Mouse (Mus musculus): ENCODE measurements at regions not wholly inside any gene's neighbourhood (a gene's known extent, or its start where the extent isn't known, plus 50 kb on each side); places are given as distances from the start of the nearest gene placed in this dataset.

DNA sequence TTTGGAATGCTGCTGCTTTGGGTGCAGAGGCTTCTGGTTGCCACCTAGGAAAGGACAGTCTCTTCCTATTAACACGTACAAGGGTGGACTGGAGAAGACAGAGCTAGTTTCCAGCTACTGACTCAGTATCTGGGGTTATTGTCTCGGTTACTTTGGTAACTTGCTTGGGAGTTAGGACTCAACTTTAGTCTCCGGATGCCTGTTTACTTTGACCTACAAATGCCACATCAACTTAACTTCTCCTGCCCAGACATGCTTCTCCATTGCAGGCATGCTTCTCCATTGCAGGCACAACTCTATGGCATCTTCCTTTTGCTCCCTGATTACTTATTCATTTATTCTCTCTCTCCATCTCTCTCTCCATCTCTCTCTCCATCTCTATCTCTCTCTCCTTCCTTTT lies 184.6 kb upstream of the Camk1g start:
- DNase-seq = no peak

DNA sequence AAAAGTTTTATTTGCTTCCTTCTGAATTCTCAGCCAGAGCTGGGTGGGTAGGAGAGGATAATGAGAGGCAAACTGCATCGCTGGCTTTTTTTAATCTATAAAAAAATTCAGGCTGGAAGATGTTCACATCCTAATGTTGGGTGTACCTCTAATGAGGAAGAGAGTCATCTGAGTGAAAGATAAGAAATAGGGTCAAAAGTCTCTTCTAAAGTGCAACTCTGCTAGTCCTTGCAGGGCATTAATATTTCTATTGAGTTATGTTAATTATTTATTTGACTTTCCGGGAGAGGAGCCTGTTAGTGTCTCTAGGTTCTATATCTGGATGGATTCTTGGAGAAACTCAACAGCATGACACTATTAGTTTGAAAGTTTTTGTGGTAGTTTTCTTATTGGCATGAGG lies 182.2 kb upstream of the Camk1g start:
- no peak for DNase-seq

DNA sequence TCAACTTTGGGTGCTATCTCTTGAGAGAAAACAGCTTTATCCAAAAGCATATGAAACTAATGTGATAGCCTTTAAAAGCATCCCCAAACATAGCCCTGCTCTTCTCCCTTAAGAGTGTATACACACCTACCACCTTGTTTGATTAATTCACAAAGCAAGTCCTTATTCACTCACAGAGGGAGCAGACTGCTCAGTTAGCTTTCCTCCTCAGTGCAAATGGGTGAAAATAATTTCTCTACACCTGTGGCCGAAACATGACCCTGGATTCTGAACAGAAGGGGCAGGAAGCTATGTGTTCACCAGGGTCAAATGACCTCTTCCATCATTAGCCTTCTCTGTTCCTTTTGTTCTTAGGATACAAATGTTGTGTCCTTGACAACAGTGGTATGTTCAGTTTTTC lies 181.2 kb upstream of the Camk1g start:
- DNase-seq = no peak

DNA sequence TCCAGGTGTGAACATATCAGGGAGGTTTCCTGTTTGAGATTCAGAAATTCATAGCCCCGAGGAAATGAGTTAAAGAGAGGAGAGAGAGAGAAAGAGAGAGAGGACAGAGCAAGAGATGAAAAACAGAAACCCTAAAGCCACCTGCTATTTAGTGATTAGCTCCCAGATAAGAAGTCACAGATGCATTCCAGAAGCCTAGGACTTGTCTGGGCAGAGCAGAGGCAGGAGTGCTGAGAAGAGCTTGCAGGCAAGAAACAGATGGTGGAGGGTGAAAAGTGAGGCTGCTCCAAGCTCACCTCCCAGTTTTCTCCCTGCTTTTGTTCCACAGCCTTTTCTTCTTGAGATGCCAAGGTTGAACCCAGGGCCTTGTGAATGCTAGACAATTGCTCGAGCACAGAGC lies 180.7 kb upstream of the Camk1g start:
- DNase-seq = no peak

DNA sequence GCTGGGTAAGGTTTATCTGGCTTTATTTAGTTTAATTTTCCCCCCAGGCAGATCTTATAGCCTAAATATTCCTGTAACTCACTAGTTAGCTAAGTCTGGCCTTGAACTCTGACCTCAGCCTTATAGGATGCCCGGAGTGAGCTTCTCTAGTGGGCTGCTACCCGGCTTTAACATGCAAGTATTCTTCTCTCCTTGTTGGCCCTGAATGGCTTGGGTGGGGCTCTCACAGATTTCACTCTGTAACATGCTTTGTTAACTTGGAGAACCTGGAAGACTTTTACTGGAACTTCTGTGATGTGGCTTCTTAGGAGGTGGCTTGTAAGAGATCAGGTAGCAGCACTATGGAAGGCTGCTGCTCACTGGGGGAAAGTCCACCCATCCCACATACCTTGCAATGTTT lies 177.3 kb upstream of the Camk1g start:
- no peak for DNase-seq

DNA sequence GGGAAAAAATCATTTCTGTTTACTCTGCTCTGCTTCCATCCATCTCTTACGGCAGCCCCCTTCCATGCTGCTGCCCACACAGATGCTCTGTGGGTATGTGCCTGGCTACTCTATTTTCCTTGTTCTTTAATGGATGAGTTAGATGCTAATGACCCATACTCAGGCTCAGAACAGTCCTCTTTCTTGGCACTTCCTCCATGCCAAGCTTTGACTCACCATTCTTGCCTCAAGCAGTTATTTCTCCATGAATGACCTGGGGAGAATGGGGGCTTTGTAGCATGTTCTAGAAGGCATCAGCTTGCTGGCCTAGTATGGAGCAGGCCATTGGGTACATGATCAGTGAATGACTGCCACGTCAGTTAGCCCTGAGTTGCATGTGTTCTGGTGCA lies 175.9 kb upstream of the Camk1g start:
- no peak for DNase-seq

DNA sequence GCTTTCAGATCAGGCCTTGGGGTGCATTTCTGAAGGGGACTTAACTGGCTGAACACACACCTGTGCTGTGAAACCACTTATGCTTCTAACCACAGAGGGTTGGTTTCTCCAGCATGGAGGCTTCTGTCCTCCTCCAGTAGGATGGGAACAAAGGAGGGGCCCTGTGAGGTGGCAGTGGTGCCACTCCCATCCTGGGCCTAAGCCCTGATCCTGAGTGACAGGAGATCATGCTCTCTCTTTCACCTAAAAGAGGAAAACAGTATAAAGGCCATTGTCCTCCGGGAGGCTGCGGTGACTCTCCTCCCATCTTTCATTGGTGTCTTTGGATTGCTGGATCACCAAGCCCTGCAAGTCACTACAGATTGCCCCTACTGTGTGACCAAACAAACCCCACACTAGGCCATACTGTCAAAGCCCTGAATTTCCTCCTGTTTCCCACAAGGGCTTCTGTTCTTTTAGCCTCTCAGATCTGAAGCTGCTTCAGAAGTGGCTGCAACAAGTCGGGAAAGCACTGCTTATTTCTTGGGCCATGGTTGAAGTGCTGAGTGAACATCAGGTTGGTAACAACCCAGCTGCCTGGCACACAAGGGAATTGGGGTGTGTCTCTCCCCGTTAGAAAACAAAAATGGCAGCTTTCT lies 175.4 kb upstream of the Camk1g start:
- no peak for DNase-seq

DNA sequence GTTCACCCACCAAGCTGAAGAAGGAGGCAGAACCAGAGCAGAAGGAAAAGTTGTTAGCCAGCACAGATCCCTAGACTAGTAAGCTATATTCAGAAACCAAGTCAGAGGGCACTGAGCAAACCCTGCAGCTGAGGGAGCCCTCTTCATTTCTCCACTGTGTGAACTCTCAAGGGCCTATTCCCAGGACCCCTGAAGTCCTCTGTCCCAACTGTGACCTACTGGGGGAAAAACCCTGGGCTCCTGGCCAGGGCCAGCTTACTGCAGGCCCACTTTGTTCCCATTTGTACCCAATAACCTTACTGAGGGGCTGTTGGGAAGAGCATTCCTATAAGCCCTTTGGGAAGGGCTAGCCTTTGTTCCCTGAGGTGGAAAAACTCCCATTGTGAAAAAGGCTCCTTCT lies 174.7 kb upstream of the Camk1g start:
- DNase-seq = no peak

DNA sequence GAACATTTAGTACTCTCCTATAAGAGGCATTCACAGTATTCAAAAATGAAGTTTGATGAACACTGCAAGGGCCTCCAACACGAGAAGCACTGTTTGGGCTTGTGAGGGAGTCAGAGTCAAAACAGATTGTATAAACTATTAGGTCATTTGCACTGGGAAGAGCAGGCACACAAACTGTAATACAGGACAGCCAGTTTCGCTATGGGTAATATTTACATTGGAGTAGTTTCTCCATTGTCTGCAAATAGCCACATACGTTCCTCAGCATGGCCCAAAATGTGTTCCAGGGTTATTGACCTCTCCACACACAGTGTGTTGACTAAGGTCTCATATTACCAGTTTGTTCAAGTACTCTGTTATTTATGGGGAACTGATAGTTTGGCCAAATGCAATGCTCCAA lies 173.7 kb upstream of the Camk1g start:
- no peak for DNase-seq

DNA sequence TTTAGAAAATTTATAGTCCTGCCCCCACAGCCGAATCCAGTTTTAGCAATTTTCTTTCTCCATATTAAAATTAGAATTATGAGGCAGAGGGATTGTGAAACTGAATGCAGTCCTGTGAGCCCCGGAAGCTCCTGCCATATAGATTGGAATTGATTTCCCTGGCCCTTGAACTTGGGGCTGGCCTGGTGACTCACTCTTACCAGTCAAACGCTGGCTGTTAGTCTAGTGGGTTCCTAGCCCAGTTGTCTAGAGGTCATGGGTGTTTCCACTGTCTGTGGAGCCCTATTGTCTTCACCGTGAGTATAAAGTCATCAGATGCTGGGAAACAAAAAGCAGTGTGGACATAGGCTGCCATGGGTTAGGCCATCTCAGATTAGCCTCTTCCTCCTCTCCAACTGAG lies 173.2 kb upstream of the Camk1g start:
- no peak for DNase-seq

DNA sequence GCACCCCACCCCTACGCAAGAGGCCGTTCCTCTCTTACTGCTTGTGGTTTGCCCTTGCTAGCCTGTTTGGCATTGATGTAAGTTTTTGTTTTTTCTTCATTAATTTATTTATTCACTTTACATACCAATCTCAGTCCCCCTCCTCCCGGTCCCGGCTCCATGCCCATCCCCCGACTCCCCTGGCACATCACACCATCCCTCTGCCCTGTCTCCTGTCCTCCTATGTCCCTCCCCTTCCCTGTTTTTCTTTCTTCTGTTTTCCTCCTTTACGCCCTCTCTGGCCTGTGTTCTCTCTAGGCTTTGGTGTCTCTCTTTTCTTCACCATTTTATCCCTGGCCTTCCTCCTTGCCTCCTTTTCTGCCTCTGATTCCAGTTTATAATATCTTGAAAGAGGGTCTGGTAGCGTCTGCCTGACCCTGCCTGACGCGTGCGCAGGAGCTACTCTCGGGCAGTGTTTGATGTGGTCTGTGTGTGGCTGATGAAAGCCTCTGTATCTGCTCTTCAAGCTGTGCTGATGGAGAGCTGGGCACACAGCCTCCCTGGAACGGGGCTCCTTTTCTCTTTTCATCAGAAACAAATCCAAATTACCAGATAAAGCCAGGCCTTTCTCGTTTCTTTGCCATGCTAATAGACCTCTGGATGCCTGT lies 172.0 kb upstream of the Camk1g start:
- DNase-seq = peak; percentile 11 to 27

DNA sequence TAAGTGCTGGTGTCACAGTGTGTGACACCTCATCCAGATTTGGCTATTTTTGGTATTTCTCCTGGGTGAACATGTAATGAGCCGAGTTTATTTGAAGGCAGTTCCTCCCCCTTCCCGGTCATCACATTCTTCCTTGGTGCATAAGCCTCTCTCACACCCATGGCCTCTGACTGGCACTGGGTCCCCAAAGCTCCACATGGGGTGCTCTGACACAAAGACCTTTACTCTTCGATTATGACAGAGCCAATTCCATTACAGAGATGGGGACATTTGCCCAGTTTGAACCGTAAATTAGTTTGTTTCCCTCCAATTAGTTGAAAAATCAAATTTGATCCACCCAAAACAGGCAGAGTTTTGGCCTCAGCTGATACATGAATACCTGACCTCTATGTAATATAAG lies 171.2 kb upstream of the Camk1g start:
- no peak for DNase-seq

DNA sequence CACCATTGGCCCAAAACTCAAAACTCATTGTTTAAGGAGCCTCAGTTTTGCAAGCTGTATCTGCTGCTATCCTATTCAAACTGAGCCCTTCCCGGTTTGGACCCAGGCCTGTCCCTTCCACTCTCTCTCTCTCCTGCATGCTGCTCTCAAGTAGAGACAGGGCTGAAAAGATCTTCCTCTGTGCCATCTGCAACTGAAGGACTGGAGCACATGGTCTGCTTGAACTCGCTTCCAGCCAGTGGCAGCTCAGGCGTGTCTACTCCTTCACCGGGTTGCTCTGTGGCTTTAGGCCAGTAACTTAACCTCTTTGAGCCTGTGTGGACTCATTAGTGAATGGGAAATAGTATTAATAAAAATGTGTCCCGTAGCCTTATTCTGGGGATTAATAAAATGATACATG lies 170.4 kb upstream of the Camk1g start:
- DNase-seq = no peak

DNA sequence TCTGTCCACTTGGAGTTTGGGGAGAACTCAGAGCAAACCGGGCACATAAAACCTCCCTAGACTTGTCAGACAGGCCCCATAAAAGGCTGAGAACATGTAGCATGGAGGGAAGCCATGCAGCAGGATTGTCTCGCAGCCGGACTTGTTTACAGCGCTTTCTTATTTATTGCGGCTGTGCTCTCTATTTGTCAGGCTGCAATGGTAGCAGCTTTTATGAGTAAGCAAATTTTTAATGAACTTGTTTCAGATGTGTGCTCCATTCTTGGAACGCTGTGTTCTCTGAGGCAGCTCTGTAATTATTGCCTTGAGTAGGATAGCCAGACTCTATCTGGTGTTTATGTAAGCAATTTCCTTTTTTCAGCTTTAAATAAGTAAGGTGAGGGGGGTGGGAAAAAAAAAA lies 169.2 kb upstream of the Camk1g start:
- DNase-seq = no peak

DNA sequence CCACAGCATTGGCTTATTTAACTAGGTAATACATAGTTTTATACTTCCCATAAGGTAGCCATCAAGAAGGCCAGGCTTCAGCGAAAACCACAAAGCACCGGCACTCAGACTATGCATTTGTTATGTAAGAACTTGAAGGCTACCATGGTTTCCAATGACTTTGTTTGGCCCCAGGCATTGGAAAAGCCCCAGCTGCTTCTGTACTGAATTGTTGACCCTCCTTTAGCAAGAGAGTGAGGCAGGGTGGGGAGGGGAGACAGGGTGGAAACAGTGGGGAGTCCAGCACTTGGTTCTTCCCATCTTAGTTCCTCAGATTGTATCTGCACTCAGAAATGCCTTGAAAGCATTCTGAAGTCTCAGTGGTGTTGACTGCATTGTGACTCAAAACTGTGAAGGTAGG lies 168.3 kb upstream of the Camk1g start:
- no peak for DNase-seq

DNA sequence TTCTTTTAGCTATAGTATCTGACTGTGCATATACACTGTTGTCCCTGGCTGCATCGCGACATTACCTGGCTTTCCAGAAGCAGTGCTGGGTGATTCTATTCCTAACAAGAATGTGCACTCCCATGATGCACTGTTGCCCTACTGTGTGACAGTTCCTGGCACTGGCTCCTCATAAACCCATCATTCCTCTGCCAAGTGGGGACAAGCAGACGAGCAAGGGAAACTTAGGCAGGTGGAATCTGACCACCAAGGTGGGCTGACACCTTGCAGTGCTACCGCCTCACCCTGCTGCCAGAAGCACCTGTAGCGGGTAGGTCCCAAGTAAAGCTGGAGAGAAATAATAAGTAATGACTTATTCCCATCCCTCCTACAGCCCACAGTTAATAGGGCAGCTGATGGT lies 167.5 kb upstream of the Camk1g start:
- no peak for DNase-seq

DNA sequence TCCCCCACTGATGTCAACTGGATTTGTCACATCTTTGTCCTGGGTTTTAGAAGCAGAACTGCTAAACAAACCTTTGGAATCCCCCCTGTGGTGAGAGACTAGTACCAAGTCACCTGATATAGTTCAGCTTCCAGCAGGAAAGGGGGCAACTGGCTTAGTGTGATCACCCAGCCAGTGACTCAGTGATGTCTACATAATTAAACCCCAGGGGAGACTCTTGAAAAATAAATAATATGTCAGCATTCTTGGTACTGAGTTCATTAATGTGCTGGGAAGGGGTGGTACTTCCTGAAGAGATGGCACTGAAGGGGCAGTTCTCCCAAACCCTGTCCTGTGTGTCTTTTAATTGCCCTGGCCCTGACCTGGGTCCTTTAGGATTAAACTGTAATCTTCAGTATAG lies 166.5 kb upstream of the Camk1g start:
- DNase-seq = no peak

DNA sequence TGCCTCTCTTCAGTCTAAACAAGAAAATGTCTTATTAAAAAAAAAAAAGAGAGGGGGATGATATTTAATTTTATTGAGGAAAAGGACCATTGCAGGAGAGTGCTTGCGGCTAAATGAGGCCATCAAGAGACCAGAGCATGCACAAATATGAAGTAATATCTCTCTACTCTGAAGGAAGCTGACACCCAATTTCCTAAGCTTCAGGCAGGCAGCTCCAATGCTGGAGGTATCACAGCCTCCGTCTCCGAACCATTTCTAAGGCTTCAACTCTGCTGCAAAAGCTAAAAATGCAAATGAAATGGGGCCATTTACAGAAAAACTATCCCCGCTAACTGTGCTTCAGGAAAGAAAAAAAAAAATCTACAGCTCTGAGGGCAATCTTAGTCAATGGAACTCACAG lies 164.4 kb upstream of the Camk1g start:
- DNase-seq = no peak

DNA sequence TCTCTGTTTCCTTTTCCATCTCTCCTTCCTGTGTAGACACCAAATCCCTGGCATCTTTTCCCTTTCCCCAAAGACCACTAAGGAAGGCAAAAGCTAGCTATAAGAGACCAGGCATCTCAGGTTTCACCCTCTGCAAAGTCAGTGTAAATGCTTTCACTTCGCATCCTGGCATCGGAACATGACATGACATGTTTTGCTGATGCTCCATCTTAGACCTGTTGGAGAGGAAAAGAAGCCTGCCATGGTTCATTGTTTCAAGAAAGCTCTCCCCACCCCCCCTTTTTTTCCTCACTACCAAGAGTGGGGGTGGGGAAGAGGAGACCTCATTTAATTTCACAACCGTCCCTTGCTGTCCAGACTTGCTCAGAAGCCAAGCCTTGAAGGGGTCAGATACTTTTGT lies 156.4 kb upstream of the Camk1g start:
- DNase-seq = no peak

DNA sequence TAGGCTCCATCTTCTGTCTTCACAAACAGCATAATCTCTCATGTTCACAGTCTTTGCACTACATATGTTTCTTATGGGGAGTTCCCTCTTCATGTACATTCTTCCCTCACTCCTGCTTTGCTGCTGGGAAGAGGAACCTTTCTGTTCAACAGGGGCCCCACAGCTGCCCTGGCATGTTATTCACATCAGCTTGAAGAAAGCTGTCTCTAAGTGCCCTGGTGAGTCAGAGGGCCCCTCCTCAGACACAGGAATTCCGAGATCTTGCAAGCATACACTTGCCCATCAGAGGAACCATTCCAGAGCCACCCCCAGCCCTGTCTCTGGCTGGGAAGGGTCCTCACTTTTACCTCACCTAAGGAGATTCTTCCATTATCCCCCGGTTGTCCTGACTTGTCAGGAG lies 151.9 kb upstream of the Camk1g start:
- no peak for DNase-seq

DNA sequence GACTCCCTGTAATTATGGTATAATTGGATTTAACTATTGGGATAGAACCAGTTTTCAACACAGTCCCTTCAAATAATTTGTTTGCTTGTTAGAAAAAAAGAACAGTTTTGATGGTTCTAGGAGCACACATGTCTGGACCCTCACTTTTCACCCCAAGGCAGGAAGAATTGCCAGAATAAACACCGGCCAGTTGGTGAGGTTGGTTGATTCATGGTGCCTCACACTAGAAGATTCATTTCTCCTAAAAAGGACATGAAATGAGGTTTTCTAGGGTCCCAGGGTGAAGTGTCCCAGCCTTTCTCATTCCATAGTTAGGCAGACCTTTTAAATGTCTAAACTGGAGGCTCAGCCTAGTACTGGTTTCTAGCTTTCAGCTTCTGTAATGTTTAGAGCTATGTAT lies 148.7 kb upstream of the Camk1g start:
- no peak for DNase-seq

DNA sequence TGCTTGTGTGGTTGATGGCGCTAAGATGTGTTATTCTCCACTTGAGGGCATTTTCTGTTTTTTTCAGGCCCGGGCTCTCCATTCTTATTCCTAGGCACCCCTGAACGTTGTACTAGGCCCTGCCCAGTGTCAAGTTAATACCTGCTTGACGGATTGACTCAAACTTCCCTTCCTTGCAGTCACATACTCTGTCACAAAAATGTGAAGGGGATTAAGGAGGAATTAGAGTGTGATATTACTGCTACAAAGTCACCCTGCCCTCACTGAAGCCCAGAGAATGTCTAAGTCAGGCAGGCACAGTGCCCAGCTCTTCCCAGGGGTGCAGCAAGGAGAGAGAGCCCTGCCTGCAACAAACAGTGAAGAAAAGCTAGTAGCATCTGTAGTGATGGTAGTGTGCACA lies 147.9 kb upstream of the Camk1g start:
- no peak for DNase-seq

DNA sequence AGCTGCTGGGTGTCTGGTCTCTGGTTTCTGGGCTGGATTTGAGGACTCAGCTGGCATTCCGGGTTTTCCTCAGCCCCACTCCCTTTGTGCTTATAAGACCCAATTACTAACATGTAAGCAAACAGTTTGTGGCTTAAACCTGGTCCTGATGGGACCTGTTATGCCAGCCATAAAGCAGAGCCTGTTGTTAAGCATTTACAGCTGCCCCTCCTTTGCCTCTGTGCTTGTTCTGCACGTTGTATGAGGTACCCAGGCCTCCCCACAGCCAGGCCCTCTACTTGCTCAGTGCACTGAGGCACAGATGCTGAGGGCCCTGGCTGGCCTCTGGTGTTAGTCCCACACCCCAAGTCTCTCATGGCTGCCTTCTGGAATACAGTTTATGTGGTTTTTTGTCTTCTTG lies 147.2 kb upstream of the Camk1g start:
- DNase-seq = no peak

DNA sequence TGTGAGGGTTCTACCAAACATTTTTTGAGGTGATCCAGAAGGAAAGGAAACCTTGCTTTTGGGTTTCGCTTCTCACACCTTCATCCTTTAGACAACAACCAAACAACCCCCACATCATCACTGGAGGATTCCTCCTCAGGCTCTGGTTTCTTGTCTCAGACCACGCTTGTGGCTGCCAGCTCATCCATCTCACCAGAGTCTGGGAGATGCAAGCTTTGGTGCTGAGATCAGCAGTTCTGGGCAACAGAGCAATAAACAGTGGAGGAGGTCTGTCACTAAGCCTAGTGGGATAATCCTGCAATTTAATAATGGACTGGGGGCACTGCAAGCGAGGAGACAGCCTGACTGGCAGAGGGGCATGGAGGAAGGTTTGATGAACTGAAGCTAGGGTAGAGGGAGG lies 146.3 kb upstream of the Camk1g start:
- DNase-seq = no peak

DNA sequence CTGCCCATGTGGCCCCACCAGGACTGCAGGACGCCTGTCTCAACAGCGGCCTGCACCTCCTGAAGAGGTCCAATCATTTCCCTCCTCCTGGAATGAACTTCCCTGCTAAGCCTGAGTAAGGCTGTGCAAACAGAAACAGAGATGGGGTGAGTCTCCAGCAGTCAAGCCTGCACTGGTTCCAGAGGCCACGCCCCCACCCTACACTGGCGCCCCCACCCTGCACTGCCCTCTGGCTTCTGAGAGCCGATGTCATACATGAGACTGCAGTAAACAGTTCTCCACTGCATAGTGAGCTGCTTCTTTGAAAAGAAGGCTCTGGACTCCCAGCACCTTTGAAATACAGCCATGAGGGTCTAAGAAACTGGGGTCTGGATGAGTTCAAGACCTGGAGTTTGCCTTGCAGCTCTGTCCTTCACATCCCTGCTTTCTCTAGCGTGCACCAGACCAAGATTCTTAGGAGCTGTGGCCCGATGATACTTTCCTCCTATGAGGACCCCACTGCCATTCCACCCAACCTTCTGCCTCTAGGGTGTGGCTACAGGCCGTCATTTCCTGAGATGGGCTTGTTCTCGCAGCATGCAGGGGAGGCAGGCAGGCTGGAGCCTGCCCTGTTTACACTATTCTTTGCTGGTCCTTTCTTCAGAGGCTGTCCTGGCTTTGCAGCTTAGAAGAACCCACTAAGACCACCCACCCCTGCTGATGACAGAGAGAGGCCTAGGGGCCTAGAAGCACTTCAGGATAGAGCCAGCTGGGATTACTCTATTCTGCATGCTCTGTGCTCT lies 144.0 kb upstream of the Camk1g start:
- no peak for DNase-seq
